Mouse (Mus musculus) CH12F3 (cell line): ENCODE results near the gene Stat5b.

Experiments used
- in situ Hi-C: fragments of 300-500 bp; cut with MboI; formaldehyde crosslinking; loops from 2 replicates; pipeline ENCODE4 v1.14.3; 2020; ENCODE audit warnings: low sequenced_read_pairs

Gene Stat5b

GRCm38 (mm10) chr11:100774261-100774660, 76.3 kb downstream of the Stat5b start:
- in situ Hi-C loops: no loop called here

DNA sequence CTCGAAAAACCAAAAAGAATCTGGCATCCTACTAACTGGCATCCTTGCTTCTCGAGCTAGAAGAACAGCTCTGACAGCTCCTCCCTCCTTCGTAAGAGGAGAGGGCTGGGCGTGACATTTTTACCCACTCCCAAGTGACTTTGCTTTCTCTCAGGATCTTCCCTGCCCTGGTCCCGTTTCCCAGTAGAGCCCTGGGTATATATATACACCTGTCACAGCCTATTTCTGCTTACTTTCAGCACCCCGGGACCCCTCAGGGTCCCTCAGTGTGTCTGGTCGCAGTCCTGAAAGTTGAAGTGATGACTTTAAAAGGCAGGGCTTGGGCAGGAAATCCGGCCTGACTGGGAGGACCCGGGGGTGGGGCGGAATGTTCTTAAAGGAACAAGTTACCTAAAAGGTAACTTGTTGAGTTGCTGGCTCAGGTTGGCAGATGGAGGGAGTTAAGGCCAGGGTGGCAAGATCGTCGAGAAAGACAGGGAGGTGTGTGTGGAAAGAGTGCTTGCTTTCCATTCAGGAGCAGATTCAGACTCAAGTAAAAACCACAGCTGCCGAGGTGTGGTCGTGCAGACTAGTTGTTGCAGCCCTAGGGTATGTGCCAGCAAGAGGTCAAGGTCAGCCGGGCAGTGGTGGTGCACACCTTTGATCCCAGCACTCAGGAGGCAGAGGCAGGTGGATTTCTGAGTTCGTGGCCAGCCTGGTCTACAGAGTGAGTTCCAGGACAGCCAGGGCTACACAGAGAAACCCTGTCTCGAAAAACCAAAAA, 79.7 kb downstream of the Stat5b start, which contains the start of gene Ghdc:
Gene Ghdc (minus strand): TSS at position 312 of the 763 bp plus-strand sequence.
- in situ Hi-C loops: no loop called here

DNA sequence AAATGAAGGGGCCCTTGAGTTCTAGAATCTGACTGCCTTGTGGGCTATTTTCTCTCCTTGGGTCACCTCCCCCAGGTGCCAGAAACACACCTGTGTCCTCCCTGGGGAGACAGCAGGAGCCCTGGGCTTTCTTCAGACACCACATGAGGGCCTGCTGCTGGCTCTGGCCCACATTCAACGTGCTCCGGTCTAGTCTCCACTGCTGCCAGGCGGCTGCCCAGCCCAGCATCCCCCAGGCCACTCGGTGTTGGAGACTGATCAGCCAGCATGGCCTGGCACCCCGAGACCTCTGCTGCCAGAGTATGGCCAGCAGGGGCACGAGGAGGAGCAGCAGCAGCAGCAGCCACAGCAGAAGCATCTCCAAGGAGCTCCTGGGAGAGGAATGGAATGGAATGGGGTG, 80.5 kb downstream of the Stat5b start:
- in situ Hi-C loops: no loop called here

DNA sequence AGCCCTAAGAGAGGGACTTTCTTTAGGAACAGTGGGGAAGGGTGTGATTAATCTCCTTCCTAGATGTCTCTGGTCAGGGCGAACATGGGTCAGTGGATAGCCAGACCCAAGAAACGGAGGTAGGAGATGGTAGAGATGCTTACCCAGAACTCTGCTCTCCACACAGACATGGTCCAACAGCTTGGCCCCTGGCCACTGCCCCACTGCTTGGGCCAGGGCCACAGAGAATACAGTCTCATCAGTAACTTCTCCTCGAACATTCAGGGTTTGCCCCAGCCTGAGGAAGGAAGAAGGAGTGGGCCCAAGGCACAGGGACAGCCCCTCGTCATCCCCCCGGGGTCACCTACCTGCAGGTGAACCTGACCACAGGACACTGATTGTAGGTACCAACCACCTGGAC, 82.7 kb downstream of the Stat5b start:
- in situ Hi-C loops: no loop called here

DNA sequence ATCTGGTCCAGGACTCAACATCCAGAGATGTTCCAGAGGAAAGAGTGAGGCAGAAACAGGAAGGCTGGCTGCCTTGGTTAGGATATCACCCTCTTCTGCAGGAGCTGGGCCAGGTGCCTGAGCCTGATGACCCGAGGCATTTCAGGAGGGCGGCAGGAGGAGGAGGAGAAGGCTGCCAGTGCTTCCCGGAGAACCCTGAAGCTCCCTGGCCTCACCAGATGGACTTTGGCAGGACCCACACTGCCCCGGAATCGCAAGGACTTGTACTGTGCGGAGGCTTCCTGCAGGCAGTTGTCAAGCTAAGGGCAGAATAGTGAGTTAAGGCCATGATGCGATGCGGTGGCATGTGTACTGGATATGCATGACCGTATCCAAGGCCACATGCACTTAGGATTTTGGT, 83.8 kb downstream of the Stat5b start:
- in situ Hi-C loops: no loop called here

DNA sequence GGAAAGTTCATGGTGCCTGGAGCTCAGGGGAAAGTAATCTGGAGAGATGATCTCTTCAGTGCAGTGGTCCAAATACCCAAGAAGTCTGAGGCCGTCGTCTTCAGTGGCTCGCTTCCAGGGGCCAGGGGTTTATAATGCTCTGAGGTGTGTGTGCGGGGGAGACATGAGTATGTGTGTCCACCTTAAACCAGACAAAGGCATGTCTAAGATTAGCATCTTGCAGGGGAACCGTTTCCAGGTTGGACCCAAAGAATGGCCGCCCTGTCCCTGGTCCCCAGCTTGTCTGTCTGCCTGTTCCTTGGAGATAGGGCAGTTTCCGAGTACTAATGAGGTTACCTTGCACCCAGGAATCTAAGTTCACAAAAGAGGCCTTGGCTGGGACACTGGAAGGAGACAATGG, 87.7 kb downstream of the Stat5b start, which contains the start of gene Hcrt:
Gene Hcrt (minus strand): TSS at position 101 of the 400 bp plus-strand sequence.
- in situ Hi-C loops: no loop called here

GRCm38 (mm10) chr11:100761547-100762045, 88.9 kb downstream of the Stat5b start:
- in situ Hi-C loops: no loop called here

- in situ Hi-C loops: no loop called here
Measured at GRCm38 (mm10) chr11:100759611-100760233, 90.8 kb downstream of the Stat5b start, which contains the start of gene Kcnh4. Gene Kcnh4, minus strand, starts transcription at chr11:100759942.

- in situ Hi-C loops: no loop called here
Measured at GRCm38 (mm10) chr11:100758707-100759610, 91.6 kb downstream of the Stat5b start.

GRCm38 (mm10) chr11:100757566-100757965, 93.0 kb downstream of the Stat5b start:
- in situ Hi-C loops: no loop called here

DNA sequence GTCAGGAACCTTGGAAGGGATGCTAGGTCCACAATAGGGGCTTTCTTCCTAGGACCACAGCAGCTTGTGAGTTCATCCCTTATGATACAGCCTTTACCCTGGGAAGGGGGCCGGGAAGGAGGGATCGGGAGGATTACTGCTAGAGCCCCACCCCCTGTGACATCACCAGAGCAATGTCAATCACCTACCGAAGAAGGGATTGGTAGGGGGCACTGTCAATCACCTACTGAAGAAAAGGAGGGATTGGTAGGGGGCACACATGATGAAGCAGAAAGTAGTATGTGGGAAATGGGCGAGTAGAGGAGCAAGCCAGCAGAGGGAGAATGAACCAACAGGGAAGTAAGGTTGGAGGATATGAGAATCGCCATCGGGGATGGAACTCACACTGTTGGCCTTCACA, 94.0 kb downstream of the Stat5b start:
- in situ Hi-C loops: no loop called here

GRCm38 (mm10) chr11:100754693-100755057, 95.8 kb downstream of the Stat5b start:
- in situ Hi-C loops: no loop called here

DNA sequence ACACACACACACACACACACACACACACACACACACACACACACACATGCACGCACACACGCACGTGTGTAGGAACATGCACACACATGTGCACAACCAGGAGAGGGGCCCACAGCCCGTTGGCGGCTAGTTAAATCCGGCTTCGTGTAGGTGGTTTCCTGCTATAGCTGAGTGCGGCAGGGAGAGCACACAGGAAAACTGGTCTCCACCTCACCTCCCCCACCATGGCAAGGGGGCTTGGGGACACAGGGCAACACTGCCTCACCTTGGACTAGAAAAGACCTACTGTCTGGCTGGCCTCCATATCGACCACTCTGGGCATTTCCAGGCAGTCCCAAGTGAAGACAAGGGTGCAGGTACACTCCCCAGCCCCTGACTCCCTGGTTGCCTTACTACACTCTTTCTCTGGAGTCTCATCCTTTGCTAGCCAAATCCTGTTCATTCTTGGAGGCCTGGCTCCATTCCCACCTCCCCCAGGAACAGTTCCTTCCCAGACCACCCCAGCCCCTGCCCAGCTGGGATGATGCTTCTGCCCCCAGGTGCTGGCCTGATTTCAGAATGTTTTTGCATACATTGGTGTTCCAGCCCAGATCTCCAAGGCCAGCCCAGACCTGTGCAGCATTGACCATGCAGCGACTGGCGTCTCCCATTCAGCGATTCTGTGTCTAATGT, 96.4 kb downstream of the Stat5b start:
- in situ Hi-C loops: no loop called here

GRCm38 (mm10) chr11:100752294-100752693, 98.2 kb downstream of the Stat5b start:
- in situ Hi-C loops: no loop called here

GRCm38 (mm10) chr11:100750127-100750526, 100.4 kb downstream of the Stat5b start:
- in situ Hi-C loops: no loop called here

GRCm38 (mm10) chr11:100749469-100749868, 101.1 kb downstream of the Stat5b start:
- in situ Hi-C loops: no loop called here

DNA sequence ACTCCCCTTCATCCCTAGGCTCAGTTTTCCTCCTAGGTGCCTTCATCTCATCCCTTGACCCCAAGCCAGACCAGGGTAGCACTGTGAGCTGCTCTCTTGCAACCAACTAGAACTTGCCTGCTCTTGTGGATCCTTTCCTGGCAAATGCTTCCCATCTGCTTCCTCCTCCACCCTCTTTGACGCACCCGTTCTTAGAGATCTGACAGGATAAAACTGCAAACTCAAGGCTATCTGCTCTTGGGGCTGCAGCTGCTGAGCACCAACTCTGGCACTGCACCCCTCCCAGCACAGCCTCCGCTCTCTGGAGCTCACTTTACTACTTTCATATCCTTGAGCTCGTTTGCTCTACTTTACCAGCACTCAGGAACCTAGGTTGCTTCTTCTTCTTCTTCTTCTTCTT, 101.9 kb downstream of the Stat5b start:
- in situ Hi-C loops: no loop called here

DNA sequence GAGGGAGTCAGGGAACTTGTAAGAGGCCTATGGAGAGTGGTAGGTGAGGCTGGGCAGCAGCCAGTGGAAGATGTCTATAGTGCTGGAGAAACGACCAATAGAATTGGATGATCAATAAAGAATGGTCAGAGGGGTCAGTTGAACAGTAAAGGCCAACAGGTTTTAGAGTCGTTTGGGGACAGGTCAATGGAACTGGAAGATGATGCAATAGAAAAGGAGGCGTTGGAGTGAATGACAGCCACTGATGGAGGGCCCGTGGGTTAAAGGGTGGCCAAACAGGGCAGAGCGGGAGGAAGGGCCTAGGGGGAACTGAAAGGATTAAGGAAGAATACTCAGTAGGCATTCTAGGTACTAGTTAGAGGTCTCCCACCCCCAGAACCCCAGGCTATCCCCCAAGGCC, 103.4 kb downstream of the Stat5b start:
- in situ Hi-C loops: no loop called here

DNA sequence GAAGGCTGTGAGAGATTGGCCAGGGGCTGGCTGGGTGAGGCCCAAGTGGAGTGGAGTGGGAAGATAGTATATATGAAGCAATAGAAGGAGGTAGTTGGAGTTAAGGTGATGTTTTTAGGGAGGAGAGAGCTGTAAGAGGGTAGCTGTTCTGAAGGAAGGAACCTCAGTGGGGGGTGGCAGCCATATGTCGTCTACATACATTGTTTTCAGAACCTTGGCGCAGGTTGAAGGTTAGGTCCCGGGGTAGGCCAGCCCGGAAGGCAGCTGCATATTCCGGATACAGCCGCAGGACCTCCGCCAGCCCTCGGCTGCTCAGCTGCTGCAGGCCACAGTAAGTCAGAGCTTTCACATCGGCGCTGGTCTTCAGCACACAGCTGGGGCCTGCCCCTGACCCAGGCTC, 104.0 kb downstream of the Stat5b start:
- in situ Hi-C loops: no loop called here

GRCm38 (mm10) chr11:100745085-100745484, 105.4 kb downstream of the Stat5b start:
- in situ Hi-C loops: no loop called here

GRCm38 (mm10) chr11:100741348-100741747, 109.2 kb downstream of the Stat5b start:
- in situ Hi-C loops: no loop called here
